Mouse (Mus musculus): ENCODE measurements around the gene Scgb3a1.

The Scgb3a1 gene

DNA sequence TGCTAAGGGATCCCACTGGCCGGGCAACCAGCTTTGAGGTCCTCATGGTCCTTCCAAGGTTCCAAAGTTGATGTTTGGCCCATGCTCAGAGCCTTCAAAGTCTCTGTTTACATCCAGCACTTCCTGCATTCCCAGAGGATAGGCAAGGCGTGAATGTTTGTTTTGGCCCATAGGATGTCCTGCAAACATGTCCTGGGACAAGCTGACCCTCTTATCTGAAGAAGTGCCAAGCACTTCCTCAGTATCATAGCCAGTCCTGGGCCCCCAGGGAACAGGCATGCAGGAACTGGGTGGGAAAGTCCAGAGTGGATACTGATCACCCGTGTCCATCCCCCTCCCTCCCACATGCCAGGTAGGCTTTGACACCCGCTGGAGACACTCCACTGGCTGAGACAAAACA, 5.3 kb upstream of the Scgb3a1 start:
- DNase-seq (ENCODE audit: extremely low read depth, low read depth, low spot score) = no peak

DNA sequence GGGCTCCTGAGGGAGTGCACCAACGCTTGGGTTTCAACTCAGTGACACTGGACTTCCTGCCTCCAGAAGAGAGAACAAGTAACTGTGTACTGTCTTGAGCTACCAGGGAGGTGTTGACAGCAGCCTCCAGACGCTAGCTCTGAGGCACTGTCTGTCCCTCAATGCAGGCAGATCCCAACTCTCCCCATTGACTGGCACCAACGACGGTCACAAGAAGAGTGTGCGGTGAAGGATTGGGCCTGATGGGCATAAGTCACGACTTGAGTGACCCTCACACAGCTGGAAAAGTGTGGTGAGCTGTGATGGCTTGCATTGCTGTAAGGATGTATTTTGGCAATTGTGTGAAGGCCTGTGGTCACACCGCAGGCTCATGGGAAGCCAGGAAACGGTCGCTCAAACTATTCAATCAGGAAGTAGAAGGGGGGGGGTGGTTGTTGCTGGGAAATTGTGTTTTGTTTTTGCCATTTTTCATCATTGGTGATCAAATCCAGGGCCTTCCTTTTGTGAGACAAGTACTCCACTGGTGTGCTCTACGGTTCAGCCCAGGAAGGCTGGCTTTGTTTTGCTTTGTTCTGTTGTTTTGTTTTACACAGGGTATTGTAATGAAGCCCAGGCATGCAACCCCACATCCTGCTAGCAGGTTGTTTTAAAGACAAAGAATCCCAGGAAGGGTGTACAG, 4.5 kb upstream of the Scgb3a1 start:
- no peak for DNase-seq (ENCODE audit: extremely low read depth, low read depth, low spot score)

DNA sequence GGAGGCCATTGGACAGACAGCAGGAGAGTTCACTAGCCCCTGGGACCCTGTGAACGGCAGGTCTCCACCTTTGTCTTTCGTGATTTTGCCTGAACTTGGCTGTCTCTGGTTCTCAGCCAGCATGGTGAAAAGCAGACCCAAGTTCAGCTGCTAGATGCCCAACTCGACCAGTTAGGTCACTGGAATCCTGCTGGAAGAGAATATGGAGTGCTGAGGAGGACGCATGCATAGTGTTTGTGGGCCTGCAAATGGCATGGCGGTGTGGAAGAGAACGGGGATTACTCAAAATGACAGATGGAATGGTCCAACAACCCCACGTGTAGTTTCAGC, 4.0 kb upstream of the Scgb3a1 start:
- no peak for DNase-seq (ENCODE audit: extremely low read depth, low read depth, low spot score)

DNA sequence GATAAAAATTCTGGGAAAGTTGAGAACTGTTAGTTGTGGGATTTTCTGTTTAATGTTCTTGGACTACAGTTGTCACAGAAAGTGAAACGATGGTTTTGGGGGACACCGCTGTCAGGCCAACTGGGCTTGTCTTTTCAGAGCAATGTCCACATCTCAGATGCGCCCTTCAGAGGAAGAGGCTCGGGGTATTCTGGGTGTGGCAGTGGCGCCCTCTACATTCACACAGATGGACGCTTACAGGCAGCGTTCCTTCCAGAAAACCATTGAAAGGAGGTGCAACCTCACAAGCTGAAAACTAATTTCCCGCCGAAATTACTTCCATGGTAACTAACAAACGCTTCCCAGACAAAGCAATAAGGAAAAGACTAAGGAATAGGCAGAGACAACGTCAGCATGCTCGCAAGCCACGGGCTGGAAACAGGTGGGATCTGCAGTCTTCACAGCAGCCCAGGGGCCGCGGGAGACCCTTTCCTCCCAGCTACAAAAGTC, 1.1 kb upstream of the Scgb3a1 start:
- no peak for DNase-seq (ENCODE audit: extremely low read depth, low read depth, low spot score)

DNA sequence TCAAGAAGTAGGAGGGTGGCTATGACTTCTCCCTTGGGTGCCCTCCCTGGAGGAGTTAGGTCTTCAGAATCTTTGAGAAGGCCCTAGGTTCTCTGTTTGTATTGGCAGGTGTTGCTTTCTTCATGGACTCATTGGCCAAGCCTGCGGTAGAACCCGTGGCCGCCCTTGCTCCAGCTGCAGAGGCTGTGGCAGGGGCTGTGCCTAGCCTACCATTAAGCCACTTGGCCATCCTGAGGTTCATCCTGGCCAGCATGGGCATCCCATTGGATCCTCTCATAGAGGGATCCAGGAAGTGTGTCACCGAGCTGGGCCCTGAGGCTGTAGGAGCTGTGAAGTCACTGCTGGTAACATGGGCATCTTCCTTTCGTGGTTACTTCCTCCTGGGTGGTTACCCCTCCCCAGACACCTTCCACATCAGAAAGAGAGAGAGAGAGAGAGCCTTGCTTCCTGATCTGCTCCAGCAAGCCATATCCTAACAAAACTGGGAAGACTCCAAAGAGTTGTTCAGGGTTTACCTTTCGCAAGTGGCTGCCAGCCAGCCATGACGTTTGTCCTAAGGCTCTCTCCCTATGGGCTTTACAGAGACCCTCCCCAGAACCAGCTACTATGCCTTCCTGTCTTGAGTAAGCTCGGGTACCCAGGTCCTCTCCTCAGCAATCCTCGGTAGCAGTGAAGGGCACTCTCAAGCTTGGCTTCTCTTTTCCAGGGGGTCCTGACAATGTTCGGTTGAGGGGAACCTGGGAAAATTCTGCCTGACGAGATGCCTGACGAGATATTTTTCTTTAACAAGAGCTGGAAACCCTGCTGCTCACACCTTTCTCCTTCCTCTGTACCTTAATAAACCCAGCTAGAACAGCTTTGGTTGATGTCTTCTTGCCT, 1.1 kb downstream of the Scgb3a1 start:
- DNase-seq (ENCODE audit: extremely low read depth, low read depth, low spot score) = no peak

DNA sequence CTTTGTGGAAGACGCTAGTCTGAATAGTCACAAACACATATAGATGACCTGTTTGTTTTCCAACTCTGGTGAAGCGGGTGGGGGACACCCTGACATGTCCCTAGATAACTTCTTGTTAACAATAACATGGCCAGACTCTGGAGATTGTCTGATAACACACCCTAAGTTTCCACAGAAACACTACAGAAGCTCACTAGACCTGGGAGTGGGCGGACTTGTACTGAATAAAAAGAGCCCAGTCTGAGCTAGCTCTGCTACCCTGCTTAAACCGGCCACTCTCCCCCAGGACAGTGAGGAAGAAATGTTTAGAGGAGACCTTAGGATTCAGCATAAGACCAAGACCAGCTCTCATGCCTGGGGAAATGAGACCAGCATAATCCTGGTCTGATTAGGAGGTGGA, 2.1 kb downstream of the Scgb3a1 start:
- no peak for DNase-seq (ENCODE audit: extremely low read depth, low read depth, low spot score)

DNA sequence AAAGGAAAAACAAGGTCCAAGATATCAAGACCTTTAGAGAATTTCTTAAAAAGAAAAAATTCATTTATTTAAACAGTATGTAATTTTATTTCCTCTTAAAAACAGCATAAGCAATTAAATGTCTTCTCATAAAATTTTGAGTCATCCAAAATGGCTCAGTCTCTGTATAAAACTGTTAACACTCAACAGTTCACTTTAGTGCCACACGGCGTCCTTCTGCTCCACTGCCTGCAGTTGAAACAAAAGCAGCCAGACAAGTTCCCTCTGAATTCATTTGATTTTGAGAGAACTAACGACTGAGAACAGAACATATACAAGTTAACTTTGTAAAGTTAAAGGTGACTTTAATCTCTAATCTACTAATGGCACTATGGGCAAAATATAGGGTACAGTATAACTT, 10.0 kb downstream of the Scgb3a1 start:
- DNase-seq (ENCODE audit: extremely low read depth, low read depth, low spot score) = no peak

DNA sequence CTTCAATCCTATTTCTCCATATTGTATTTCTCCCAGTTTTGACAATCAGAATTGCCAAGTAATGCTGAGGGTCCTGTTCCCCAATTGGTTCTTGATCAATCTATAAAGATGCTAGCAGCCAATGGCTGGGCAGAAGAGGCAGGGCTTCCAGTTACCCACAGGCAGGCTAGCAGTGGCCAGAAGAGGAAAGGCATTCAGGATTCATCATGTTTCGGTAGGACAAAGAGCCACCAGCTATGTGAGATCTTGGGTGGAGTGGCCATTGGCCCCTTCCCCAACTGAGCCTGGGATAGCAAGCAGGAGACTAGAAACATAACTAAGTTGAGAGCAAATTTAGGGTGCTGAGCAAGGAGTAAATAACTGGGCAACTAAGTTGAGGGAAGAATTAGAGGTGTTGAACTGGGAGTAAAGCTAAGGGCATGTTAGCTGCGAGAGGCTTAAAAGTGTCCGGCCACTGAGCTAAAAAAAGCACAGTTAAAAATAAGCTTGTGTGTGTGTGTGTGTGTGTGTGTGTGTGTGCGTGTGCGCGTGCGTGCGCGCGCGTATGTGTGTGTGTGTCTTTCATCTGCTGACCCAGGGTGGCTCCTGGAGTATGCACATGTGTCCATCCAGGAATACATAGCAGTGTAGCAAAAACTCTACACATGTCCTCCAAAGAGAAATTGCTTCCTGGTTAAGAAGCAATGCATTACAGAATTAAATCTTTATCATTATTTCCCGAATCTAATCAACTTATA, 21.0 kb downstream of the Scgb3a1 start:
- DNase-seq (ENCODE audit: extremely low read depth, low read depth, low spot score) = no peak

DNA sequence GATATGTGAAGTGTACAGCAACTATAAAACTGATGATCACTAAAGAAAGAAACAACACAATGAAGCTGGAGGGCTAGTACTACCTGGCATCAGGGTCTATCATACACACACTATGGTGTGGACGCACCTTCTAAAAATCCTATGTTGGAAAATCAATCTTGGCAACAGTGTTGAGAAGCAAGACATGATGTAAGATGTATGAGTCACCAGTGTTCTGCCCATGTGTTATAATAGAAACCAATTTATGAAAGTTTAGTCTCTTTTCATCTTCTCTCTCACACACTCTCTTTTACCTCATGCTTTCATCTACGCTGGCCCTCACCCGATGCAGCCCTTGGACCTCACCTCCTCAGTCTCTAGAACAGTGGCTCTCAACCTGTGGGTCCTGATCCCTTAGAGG, 31.6 kb downstream of the Scgb3a1 start:
- no peak for DNase-seq (ENCODE audit: extremely low read depth, low read depth, low spot score)

DNA sequence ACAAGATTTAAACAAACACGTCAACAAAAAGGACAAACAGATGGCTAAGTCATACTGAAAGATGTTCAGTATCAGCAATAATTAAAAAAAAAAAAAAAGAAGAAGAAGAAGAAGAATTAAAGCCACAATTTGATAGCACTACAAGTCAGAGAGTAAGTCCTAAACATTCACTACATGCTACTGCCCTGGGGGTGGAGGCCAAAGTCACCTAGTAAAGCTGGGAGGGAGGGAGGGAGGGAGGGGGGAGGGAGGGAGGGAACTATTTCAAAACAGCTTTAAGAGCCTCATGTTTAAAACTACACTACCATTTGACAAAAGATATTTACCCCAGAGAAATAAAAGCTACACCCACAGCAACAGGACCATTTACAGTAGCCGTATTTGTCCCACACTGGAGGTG, 32.3 kb downstream of the Scgb3a1 start:
- peak; percentile 7 for DNase-seq (ENCODE audit: extremely low read depth, low read depth, low spot score)

DNA sequence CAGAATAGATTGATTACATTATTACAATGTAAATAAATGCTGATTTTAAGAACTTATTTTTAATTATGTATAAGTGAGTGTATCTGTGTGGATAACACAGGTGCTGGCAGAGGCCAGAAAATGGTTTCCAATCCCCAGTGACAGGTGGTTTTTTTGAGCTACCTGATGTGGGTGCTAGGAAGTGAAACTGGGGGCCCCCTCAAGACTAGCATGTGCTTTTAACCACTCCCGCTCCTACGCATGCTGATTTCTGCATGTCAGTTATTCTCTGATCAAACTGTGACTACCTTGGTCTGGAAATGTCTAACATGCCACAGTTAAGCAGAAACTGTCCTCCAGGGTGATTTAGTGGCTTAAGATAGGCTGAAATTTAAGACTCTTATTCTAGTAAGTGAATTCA, 33.1 kb downstream of the Scgb3a1 start:
- DNase-seq (ENCODE audit: extremely low read depth, low read depth, low spot score) = no peak

DNA sequence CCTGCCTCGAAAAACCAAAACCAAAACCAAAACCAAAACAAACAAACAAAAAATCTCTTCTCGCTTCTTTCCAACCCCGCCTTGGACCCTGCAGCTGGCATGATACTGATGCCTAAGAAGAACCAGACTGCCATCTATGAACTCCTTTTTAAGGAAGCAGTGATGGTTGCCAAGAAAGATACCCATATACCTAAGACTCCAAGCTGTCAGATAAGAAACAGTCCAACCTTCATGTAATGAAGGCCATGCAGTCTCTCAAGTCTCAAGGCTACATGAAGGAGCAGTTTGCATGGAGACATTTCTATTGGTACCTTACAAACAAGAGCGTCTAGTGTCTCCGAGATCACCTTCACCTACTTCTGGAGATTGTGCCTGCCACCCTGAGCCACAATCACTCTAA, 34.4 kb downstream of the Scgb3a1 start:
- DNase-seq (ENCODE audit: extremely low read depth, low read depth, low spot score) = no peak

DNA sequence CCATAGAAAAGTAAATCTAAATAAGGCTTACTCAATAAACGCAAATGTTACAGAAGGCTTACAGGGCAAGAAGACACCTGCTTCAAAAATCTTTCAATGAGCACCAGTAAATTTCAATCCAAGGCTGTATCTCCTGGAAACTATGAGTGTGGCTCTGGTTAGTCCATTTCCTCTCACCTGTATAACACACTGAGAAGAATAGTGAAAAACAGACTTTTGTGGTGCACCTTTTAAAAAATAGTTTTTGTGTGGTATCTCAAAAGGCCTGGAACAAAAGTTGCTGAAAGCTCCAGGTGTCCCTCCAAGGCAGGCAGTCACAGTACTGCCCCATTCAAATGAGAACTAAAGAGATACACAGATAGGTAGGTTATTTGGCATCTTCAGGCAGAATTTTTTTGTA, 35.7 kb downstream of the Scgb3a1 start:
- DNase-seq (ENCODE audit: extremely low read depth, low read depth, low spot score) = no peak

DNA sequence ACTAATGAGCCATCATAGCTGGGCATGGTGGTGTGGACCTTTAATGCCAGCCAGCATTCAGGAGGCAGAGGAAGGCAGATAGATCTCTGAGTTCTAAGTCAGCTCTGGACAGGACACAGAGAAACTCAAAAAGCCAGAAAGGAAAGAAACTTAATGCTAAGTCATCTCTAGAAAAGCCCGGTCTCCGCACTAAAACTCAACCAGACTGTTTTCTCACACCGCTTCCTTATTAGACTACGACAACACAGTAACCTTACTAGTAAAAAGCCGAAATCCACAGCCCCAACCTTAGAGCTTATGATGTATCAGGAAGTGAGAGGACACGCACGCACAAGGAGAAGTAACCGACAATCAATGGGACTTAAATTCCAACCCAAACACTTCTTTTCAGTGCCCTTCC, 38.6 kb downstream of the Scgb3a1 start:
- DNase-seq (ENCODE audit: extremely low read depth, low read depth, low spot score) = no peak

DNA sequence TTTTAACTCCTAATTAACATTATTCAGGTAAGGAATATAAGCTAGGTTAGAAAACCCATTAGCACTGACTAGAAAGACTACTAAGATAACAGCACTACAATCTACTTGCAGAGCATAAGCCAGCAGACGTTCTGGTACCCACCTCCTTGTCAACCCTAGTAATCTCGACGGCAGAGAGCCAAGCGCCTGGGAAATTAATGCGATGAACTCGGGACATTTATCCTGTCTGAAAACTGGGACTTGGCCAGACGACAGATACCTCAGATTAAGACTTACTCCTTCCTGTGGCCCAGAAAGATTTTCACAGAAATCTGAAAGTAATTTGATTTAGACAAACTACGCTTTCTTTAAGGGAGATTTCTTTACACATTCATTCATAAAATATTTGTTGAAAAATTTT, 41.4 kb downstream of the Scgb3a1 start:
- DNase-seq (ENCODE audit: extremely low read depth, low read depth, low spot score) = no peak

DNA sequence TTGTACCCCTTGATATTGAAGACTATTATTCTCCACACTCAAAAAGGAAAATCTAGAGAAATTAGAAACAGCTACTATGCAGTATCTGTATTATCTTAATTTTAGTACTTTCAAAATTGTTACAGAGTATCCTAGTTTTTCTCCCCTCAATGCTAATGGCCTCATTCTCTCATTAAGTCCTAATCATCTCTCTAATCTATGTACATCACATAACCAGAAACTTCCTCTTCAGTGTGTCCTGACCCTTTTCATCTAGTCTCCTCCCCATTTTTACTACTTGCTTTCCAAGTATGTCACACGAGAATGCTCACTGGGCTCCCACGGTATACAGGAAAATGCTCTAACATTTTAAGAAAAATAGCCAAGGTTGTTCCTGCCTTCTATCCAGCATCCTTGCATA, 44.4 kb downstream of the Scgb3a1 start:
- no peak for DNase-seq (ENCODE audit: extremely low read depth, low read depth, low spot score)

DNA sequence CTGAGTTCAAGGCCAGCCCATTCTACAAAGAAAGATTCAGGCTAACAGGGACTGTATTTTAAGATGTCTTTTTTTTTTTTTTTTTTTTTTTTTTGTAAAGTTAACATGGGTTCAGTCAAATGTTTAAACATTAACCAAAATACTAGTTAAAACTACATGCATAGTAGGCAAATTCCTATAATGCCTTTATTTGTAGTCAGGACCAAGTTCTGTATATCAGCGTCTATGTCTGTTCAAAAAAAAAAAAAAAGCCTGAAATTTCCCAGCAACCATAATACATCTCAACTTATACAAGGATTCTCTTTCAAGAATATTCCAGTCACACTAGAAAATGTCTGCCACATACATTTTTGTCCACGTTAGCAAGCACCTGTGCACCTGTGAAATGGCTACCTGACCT, 47.3 kb downstream of the Scgb3a1 start:
- DNase-seq (ENCODE audit: extremely low read depth, low read depth, low spot score) = no peak

DNA sequence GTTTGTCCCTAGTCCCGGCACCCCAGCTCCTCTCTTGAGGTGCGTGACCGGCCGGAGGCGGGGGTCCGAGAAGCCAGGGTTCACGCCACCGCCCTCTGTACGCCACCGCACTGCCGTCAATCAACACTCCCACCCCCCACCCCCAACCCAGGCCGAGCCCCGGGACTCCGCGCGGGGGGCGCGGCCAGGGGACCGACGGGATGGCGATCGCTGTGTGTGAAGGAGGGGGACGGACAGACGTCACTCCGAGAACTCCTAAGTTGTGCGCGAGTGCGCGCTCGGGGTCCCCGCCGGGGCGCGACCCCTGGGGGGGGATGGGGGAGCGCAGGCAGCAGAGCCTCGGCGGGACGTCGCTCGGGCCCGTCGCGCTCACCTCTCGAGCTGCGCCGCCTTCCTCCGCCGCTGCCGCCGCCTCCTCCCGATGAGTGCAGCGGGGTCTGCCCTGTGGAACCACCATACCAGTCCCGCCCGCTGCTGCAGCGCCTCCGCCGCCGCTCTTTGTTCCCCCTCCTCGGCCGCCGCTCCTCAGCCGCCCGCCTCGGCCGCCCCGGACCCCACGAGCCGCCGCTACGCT, 48.7 kb downstream of the Scgb3a1 start:
- no peak for DNase-seq (ENCODE audit: extremely low read depth, low read depth, low spot score)

DNA sequence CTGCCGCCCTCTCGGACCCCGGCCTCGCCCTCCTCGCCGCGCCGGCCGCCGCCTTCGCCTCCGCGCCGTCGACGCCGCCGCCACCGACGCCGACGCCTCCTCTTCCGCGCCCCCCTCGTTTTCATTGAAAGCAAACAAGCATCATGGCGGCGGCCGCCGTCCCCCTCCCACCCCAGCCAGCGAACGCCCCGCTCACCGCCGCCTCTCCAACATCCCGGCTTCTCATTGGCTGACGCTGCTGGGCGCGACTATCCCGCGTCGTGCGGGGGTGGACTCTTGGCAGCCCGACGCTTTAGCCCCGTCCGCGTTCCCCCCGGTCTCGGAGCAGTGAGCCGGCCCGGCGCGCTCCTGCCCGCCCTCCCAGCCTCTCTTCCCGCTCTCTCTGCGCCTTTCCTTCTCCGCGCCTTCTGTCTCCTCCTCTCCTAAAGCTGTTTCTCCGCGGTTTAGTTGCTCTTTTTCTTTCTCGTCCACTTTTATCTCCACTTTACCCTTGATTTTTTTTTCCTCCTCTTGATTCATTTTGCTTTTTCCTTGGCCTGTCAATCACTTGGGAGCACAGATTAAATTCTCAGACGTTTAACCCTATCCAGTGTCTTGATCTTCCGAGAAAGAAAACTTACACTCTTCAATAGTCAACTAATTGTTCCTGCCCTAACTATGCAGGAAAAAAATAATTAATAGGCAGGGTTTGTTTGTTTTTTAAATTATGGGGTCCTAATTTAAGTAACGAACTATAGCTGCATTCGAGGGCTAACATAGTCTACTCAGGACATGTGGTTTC, 49.3 kb downstream of the Scgb3a1 start, which contains the start of gene Cnot6:
Gene Cnot6, minus strand, starts transcription at position 169 of the 781 bp plus-strand sequence.
- DNase-seq (ENCODE audit: extremely low read depth, low read depth, low spot score) = peak; percentile 46
